Mouse (Mus musculus): ENCODE data around the gene Chst15. TPM values are rescaled to one million over a fixed set of nuclear protein-coding genes. Genes with fewer than 3 reads are reported as not detected.

Chst15 gene
- polyA plus RNA-seq, 1 experiment from 2014 or later = 8.4 TPM

GRCm38 (mm10) chr7:132356881-132357840, 40.1 kb upstream of the Chst15 start:
- DNase-seq (ENCODE audit: low spot score) (no peak), ATAC-seq (no peak)
- no peak overlapping the region for H3K4me3 ChIP-seq (ENCODE audit: low read depth, low read length)
- H3K4me2 ChIP-seq (ENCODE audit: low read length) = no peak overlapping the region
- no peak overlapping the region for H3K27ac ChIP-seq (ENCODE audit: low read depth, low read length)
- H3K36me3 ChIP-seq (ENCODE audit: control insufficient read depth, insufficient read depth, low read length) = no peaks in the 10 kb centered on the region
- no peak overlapping the region for H3K9ac ChIP-seq (ENCODE audit: low read length)
- H3K27me3 ChIP-seq (replicated peaks; ENCODE audit: control insufficient read depth, insufficient read depth, low read length) = no peaks in the 10 kb centered on the region
- no peaks in the 10 kb centered on the region for H3K9me3 ChIP-seq (replicated peaks; ENCODE audit: control insufficient read depth, low read length)
- WGBS = 28% methylated on average over 10 of the region's 10 CpGs
- 0 out of 2 replicates have a peak, but pooled peaks cover 2% of the 10 kb centered on the region for H3K4me1 ChIP-seq (ENCODE audit: control insufficient read depth, insufficient read depth, low read length)

GRCm38 (mm10) chr7:132356185-132356584, 39.2 kb upstream of the Chst15 start:
- H3K27me3 ChIP-seq (replicated peaks; ENCODE audit: control insufficient read depth, insufficient read depth, low read length) = no peaks in the 10 kb centered on the region
- no peak overlapping the region for H3K9ac ChIP-seq (ENCODE audit: low read length)
- no peaks in the 10 kb centered on the region for H3K36me3 ChIP-seq (ENCODE audit: control insufficient read depth, insufficient read depth, low read length)
- H3K4me2 ChIP-seq (ENCODE audit: low read length) = no peak overlapping the region
- DNase-seq (ENCODE audit: low spot score) = no peak
- 0 out of 2 replicates have a peak, but pooled peaks cover 2% of the 10 kb centered on the region for H3K4me1 ChIP-seq (ENCODE audit: control insufficient read depth, insufficient read depth, low read length)
- H3K4me3 ChIP-seq (ENCODE audit: low read depth, low read length) = no peak overlapping the region
- no peak overlapping the region for H3K27ac ChIP-seq (ENCODE audit: low read depth, low read length)
- 19% methylated on average over 8 of the region's 8 CpGs for WGBS
- ATAC-seq = no peak
- no peaks in the 10 kb centered on the region for H3K9me3 ChIP-seq (replicated peaks; ENCODE audit: control insufficient read depth, low read length)

- no peak for ATAC-seq
- H3K27me3 ChIP-seq (replicated peaks; ENCODE audit: control insufficient read depth, insufficient read depth, low read length) = no peaks in the 10 kb centered on the region
- H3K4me2 ChIP-seq (ENCODE audit: low read length) = no peak overlapping the region
- 77% methylated on average over 6 of the region's 6 CpGs for WGBS
- no peak overlapping the region for H3K9ac ChIP-seq (ENCODE audit: low read length)
- no peaks in the 10 kb centered on the region for H3K9me3 ChIP-seq (replicated peaks; ENCODE audit: control insufficient read depth, low read length)
- H3K4me3 ChIP-seq (ENCODE audit: low read depth, low read length) = no peak overlapping the region
- 0 out of 2 replicates have a peak, but pooled peaks cover 2% of the 10 kb centered on the region for H3K4me1 ChIP-seq (ENCODE audit: control insufficient read depth, insufficient read depth, low read length)
- no peak for DNase-seq (ENCODE audit: low spot score)
- no peaks in the 10 kb centered on the region for H3K36me3 ChIP-seq (ENCODE audit: control insufficient read depth, insufficient read depth, low read length)
- H3K27ac ChIP-seq (ENCODE audit: low read depth, low read length) = no peak overlapping the region
These were observed 38.7 kb upstream of the Chst15 start for GRCm38 (mm10) chr7:132355767-132356166.

- Histone ChIP-seq H3K36me3 (ENCODE audit: control insufficient read depth, insufficient read depth, low read length) (no peaks in the 10 kb centered on the region), H3K27ac (ENCODE audit: low read depth, low read length) (no peak overlapping the region), H3K4me2 (ENCODE audit: low read length) (no peak overlapping the region), H3K4me3 (ENCODE audit: low read depth, low read length) (no peak overlapping the region), H3K4me1 (ENCODE audit: control insufficient read depth, insufficient read depth, low read length) (no peaks in the 10 kb centered on the region), H3K27me3 (replicated peaks; ENCODE audit: control insufficient read depth, insufficient read depth, low read length) (no peaks in the 10 kb centered on the region), H3K9ac (ENCODE audit: low read length) (no peak overlapping the region), H3K9me3 (replicated peaks; ENCODE audit: control insufficient read depth, low read length) (no peaks in the 10 kb centered on the region)
- ATAC-seq = no peak
- WGBS = 85% methylated on average over 6 of the region's 6 CpGs
- DNase-seq (ENCODE audit: low spot score) = no peak
These were observed 32.1 kb upstream of the Chst15 start for GRCm38 (mm10) chr7:132349075-132349572.

GRCm38 (mm10) chr7:132347273-132348045, 30.4 kb upstream of the Chst15 start:
- Histone ChIP-seq H3K9me3 (replicated peaks; ENCODE audit: control insufficient read depth, low read length) (no peaks in the 10 kb centered on the region), H3K9ac (ENCODE audit: low read length) (no peak overlapping the region), H3K4me3 (ENCODE audit: low read depth, low read length) (no peak overlapping the region), H3K4me1 (ENCODE audit: control insufficient read depth, insufficient read depth, low read length) (no peaks in the 10 kb centered on the region), H3K27ac (ENCODE audit: low read depth, low read length) (no peak overlapping the region), H3K36me3 (ENCODE audit: control insufficient read depth, insufficient read depth, low read length) (no peaks in the 10 kb centered on the region), H3K27me3 (replicated peaks; ENCODE audit: control insufficient read depth, insufficient read depth, low read length) (no peaks in the 10 kb centered on the region), H3K4me2 (ENCODE audit: low read length) (no peak overlapping the region)
- WGBS = 85% methylated on average over 9 of the region's 9 CpGs
- DNase-seq (ENCODE audit: low spot score) (no peak), ATAC-seq (no peak)

GRCm38 (mm10) chr7:132345526-132346070, 28.6 kb upstream of the Chst15 start:
- no peak overlapping the region for H3K4me3 ChIP-seq (ENCODE audit: low read depth, low read length)
- H3K4me1 ChIP-seq (ENCODE audit: control insufficient read depth, insufficient read depth, low read length) = no peaks in the 10 kb centered on the region
- 51% methylated on average over 5 of the region's 5 CpGs for WGBS
- no peak overlapping the region for H3K4me2 ChIP-seq (ENCODE audit: low read length)
- H3K9ac ChIP-seq (ENCODE audit: low read length) = no peak overlapping the region
- ATAC-seq (no peak), DNase-seq (ENCODE audit: low spot score) (no peak)
- H3K27me3 ChIP-seq (replicated peaks; ENCODE audit: control insufficient read depth, insufficient read depth, low read length) = no peaks in the 10 kb centered on the region
- no peaks in the 10 kb centered on the region for H3K36me3 ChIP-seq (ENCODE audit: control insufficient read depth, insufficient read depth, low read length)
- H3K27ac ChIP-seq (ENCODE audit: low read depth, low read length) = no peak overlapping the region
- no peaks in the 10 kb centered on the region for H3K9me3 ChIP-seq (replicated peaks; ENCODE audit: control insufficient read depth, low read length)

- no peaks in the 10 kb centered on the region for H3K4me1 ChIP-seq (ENCODE audit: control insufficient read depth, insufficient read depth, low read length)
- ATAC-seq (no peak), DNase-seq (ENCODE audit: low spot score) (no peak)
- H3K4me2 ChIP-seq (ENCODE audit: low read length) = no peak overlapping the region
- H3K9ac ChIP-seq (ENCODE audit: low read length) = no peak overlapping the region
- H3K36me3 ChIP-seq (ENCODE audit: control insufficient read depth, insufficient read depth, low read length) = no peaks in the 10 kb centered on the region
- no peak overlapping the region for H3K4me3 ChIP-seq (ENCODE audit: low read depth, low read length)
- no peaks in the 10 kb centered on the region for H3K9me3 ChIP-seq (replicated peaks; ENCODE audit: control insufficient read depth, low read length)
- 80% methylated on average over 4 of the region's 4 CpGs for WGBS
- H3K27ac ChIP-seq (ENCODE audit: low read depth, low read length) = no peak overlapping the region
- no peaks in the 10 kb centered on the region for H3K27me3 ChIP-seq (replicated peaks; ENCODE audit: control insufficient read depth, insufficient read depth, low read length)
These were observed 27.6 kb upstream of the Chst15 start for GRCm38 (mm10) chr7:132344606-132345005.

- Histone ChIP-seq H3K4me2 (ENCODE audit: low read length) (no peak overlapping the region), H3K9me3 (replicated peaks; ENCODE audit: control insufficient read depth, low read length) (no peaks in the 10 kb centered on the region), H3K36me3 (ENCODE audit: control insufficient read depth, insufficient read depth, low read length) (no peaks in the 10 kb centered on the region), H3K27me3 (replicated peaks; ENCODE audit: control insufficient read depth, insufficient read depth, low read length) (no peaks in the 10 kb centered on the region), H3K27ac (ENCODE audit: low read depth, low read length) (no peak overlapping the region), H3K9ac (ENCODE audit: low read length) (no peak overlapping the region), H3K4me1 (ENCODE audit: control insufficient read depth, insufficient read depth, low read length) (no peaks in the 10 kb centered on the region), H3K4me3 (ENCODE audit: low read depth, low read length) (no peak overlapping the region)
- ATAC-seq = no peak
- DNase-seq (ENCODE audit: low spot score) = no peak
- WGBS = 96% methylated on average over 2 of the region's 2 CpGs
These were observed 26.9 kb upstream of the Chst15 start for GRCm38 (mm10) chr7:132343900-132344299.
